Mouse (Mus musculus) adrenal gland, postnatal 4 days (tissue): Measurements from ENCODE around the gene Pfkfb1. TPM values are rescaled to one million over a fixed set of nuclear protein-coding genes. Genes with fewer than 3 reads are reported as not detected.

Experiments
- DNase-seq, 2 experiments: peaks; one replicate each; pipeline ENCODE4 v3.0.0; 2021 to 2022; ENCODE audit warnings: low spot score in 2 of 2, mixed read lengths in 2 of 2
- long read RNA-seq, 2 experiments: library from polyadenylated mRNA; stranded (forward); transcript quantifications; one replicate each; pipeline ENCODE4 v2.0.0; 2021
- total RNA-seq, 2 experiments: library from RNA; stranded (reverse); gene quantifications; 2 replicates each; pipeline ENCODE4 v1.2.3; 2021

Gene Pfkfb1
- total RNA-seq: 10 to 100 TPM; 11.6 to 12.0 TPM
- long read RNA-seq, experiment 1, partial matches to known transcripts: 1 of 5 reads
- long read RNA-seq, experiment 1, other reads (novel, unspliced or antisense): 2 of 5 reads
- long read RNA-seq, experiment 2, partial matches to known transcripts: 0 of 1 reads
- long read RNA-seq, experiment 2, other reads (novel, unspliced or antisense): 1 of 1 reads

DNA sequence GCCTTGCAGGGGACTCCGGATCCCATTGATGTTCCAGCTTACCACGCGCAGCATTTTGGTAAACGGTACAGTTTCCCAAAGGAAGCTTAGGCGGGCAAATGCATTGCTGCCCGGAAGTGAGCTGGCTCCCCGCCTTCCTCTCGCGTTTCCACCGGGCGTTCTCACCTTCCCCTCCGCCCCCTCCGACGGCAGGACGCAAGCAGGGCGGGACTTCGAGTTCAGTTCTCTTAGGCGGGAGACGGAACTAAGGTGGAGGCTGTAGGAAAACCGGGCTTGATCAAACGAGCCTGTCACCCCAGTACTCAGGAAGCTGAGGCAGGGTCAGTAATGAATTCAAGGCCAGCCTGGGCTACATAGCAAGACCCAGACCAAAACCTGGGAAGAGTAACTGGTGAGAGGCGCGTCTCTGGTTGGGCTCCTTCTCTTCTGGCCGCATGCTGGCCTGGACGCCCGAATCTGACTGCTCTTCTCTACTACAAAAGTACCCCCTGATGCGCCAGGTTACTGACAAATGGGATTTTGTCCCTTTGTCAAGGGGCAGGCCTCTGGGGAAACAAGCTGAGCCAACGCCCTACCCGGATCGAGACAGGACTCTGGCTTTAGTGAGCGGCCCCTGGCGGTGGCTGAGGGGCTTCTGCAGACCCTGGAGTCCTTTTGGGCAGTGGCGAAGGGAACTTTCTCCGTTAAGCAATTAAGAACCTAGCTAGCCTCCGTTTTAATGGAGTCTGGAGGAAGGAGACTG, at the start of gene Pfkfb1:
Gene Pfkfb1 (plus strand): TSS at position 207 of the 742 bp plus-strand sequence.
- peak; percentile 28 to 60 for DNase-seq

DNA sequence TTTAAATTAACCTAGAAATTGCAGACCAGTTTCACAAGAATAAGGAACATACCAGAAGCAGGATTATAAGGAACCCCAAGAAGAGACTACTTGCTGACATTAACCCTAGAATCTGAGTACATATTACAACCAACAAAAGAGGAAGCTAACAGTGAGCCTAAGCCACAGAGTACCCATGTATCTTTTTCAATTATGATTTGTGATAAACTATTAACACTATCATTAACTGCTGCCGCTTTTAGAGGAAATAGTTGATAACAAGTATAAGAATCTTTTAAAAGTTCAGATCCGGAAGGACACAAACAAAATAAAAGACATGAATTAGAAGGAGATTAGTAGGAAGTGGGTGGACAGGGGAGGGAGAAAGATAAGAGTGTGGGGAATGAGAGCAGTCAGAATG, 47.9 kb upstream of the Pfkfb1 start:
- DNase-seq: no peak

DNA sequence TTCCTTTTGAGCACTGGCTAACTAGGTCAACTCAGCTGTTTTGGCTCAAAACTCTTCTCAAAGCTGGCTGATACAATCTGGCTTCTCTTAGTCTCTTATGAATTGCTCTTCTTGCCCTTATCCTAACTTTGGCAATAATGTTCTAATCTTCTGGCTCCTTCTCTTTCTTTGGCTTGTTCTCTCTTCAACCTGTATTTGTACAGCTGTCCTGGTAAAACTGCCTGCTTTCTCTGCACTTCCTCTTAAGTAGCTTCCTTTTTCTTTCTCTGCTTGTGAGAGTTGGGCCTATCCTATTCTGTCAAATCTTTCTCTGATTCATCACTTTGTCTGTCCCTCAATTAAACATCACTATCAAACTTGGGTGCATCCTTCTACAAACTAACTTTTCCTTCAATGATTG, 46.3 kb upstream of the Pfkfb1 start:
- DNase-seq: no peak

DNA sequence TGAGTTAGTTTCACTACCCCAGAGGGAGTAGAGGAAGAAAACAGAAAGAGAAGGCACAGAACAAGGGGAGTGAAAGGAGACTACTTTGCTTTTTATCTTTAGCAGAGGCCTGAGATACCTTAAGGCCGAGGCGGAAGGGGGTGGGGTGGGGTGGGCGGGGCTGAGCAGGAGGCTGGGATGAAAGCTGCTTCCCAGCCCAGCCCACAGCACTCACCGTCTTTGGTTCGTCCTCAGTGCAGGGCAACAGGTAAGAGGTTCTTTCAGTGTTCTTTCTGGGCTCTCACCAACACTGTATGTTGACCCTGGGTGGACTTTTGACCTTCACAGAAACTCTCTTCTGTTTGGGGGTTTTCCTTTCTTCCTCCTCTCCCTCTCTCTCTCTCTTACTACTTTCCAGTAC, 40.8 kb upstream of the Pfkfb1 start, which contains the start of gene Alas2:
Gene Alas2 (plus strand): TSS at position 137 of the 400 bp plus-strand sequence.
- DNase-seq: no peak

DNA sequence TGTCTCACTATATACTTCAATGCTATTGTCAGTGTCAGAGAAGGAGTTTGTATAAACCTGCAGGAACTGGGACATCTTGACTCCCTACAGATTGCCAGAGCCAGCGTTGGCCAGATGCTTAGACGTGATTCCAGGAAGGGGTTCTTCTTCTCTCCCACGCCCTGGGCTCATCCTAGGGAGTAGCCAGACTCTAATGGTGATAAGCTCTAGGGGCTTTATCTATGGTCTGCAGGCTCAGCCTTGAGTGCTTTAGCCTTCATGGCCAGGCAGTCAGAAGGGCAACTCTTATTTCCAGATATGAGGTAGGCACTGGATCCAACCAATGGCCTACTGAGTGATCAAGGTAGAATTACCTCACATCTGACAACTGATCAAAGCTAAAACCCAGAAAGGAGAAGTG, 38.4 kb upstream of the Pfkfb1 start:
- no peak for DNase-seq

DNA sequence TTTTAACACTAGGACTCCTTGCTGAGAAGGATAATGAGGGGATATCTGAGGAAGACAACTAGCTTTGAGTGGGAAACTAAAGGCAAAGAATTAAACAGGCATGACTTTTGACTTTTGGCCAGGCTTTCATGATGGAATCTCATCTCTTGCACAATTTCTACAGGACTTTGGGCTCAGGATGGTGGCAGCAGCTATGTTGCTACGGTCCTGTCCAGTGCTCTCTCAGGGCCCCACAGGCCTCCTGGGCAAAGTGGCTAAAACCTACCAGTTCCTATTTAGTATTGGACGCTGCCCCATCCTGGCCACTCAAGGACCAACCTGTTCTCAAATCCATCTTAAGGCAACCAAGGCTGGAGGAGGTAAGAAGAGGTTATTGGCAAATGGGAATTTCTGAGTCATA, 36.0 kb upstream of the Pfkfb1 start:
- DNase-seq: no peak

DNA sequence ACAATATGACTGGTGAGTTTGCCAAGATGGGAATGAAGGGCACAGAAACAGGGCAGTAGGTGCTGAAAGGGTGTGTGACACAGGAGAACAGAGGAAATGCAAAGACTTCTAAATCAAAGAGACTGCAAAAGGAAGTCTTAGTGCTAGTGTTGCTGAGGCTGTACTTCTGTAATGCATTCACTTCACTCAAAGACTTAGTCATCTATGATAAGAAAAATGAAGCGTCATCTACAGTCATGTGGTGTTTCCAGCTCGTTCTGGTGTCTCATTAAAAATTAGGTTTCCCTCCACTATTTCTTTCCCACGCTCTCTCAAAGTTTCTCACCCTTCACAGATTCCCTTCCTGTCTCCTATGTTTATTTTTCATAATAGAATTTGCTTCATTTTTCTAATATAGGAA, 34.0 kb upstream of the Pfkfb1 start:
- DNase-seq: no peak

DNA sequence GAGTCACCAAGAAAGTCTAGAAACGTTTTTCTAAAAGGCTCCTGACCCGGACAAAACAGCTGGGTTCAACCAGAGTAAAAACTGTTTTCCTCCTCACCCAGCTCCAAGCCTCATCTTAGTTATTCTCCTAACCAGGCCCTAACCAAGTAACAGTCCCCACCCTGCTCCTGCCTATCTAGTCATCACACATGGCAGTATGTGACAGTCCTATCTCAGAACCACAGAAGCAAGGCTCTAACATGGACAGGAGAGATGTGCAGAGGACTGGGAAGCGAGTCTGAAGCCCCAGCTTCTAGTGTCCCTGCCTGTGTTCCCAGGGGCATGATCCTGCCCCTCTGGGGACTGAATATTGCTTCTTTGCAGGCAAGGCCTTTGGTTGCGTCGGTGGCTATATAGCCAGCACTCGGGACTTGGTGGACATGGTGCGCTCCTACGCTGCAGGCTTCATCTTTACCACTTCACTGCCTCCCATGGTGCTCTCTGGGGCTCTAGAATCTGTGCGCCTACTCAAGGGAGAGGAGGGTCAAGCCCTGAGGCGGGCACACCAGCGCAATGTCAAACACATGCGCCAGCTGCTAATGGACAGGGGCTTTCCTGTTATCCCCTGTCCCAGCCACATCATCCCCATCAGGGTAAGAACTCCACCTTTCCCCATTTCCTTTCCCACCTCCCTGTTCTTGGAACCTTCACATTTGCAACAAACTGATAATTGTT, 23.2 kb upstream of the Pfkfb1 start:
- no peak for DNase-seq

DNA sequence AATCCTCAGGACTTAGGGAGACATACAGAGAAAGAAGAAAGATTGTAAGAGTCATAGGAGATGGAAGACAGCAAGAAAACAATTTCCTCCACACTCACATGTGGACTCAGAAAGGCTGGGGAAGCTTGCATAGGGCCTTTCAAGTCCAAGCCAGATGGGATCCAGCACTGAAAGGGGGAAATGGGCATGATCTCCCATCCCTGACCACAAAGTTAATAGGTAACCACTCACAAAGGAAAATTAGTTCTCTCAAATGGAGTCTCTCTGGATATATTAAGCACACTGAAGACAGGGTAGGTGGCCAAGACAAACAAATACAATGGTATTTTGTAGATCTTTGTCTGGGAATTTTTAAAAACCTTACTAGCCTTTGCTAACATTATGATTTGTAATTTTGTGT, 6.1 kb upstream of the Pfkfb1 start:
- no peak for DNase-seq

DNA sequence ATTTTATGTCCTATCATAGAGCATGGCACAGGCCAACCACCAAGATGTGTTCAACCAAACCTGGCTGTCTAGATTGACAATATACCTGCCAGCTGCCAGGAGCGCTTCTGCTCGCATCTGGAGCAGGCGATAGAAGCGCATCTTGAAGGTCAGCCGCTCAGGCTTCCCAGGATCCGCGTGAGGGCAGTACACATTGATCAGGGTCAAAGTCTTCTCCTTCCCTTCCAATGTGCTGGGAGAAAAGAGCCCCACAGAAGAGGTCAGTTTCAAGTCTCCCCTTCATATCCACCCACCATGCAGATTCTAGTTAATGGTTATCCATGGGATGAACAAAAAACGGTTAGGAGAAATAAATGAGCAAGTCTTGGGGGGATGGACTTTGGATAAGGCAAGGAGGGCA, 2.9 kb upstream of the Pfkfb1 start:
- no peak for DNase-seq

DNA sequence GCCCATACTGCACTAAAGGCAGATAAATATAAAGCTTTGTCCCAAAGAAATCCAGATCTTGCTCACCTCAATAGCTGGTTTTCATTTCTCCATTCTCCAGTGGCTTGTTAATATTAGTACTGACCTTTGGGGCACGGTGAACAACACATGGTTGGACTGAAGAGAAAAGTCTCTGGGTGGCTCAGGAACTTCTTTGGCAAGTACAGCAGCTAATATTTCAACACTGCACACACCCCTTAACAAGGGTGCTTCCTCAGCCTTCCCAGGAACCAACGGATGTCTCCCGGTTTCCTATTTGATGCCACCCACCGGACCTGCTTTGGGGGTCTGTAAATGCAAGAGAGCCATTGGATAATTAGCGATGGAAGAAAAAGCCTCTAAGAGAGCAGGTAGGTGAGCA, 1.7 kb downstream of the Pfkfb1 start, which contains the start of gene Apex2:
Gene Apex2 (minus strand): TSS at position 173 of the 400 bp plus-strand sequence.
- no peak for DNase-seq

DNA sequence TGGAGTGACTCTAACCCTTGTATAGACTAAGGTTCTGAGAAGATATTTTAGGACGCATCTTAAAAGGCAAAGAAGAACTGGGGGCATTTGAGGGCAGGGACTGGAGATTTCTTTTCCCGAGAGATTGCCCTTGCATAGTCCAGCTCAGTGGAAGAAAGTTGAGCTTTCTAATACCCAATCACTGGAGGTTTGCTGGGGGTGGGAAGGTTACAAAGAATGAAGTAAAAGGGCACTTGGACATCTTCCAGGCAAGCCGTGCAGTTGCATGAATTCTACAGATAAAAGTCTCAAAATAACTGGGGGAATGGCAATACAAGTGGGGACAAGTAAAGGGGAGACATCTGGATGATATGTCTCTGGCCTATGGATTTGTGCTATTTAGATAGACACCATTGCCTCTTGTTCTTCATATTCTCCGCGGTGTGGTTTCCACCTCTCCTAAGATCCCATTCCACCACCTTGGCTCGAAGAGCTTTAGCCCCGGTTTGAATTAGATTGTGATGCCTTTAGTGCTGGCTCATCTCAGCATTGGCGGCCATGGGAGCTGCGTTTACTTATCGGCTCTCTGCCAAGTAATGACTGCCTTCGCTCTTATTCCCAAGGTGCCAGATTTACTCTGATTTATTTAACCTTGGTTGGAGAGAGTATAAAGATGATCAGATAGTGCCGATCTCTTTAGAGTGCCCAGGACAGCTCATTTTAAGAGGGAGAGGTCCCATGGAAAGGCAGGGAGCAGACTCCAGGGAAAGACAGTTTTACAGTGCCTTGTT, 5.4 kb downstream of the Pfkfb1 start:
- no peak for DNase-seq

DNA sequence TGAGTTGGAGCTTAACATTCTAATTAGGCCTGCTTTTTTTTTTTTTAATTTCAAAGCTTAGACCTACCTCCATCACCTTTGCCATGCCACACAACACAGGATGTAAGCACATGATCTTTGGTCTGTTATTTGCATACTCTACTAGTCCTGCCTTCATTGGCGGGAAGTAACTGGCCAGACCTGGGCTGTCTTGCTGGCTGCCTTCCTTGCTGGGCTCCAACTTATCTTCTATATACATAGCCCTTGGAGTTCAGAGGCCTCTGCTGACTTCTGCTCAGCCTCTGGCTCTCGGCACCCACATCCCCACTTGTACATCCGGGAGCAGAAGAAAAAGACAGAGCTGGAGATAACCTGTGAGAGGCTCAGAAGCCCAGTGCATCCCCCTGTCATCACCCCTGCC, 6.1 kb downstream of the Pfkfb1 start:
- no peak for DNase-seq

DNA sequence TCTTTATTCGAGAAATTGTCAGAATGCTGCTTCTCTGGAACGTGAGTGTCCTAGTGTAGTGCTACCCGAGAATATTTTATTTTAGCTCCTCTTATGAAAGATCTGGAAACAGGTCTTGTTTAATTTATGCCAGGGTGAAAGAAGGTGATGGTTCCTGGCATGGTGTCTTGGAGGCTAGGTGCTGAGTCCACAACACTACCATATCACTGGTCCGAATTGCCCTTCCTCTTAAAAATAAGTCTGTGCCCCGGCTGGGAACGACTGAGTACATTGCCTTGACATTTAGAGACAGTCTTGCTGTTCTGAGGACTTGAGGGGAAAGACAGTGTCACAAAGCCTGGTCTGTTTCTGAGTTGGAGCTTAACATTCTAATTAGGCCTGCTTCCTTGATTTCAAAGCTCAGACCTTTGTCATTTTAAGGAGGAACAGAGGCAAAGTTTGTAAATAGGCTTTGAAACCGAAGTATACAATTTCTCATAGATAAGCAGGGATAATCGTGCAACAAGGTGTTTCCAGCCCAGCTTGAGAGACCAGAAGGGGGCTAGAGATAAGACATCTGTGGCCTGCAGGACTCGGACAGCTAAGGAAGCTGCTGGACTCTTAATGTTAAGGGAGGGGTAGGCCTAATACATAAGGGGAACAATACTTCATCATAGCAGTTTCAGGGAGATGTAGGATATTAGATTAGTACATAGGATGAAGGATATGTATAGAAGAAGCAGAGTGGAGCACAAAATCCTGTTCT, 7.2 kb downstream of the Pfkfb1 start:
- no peak for DNase-seq

DNA sequence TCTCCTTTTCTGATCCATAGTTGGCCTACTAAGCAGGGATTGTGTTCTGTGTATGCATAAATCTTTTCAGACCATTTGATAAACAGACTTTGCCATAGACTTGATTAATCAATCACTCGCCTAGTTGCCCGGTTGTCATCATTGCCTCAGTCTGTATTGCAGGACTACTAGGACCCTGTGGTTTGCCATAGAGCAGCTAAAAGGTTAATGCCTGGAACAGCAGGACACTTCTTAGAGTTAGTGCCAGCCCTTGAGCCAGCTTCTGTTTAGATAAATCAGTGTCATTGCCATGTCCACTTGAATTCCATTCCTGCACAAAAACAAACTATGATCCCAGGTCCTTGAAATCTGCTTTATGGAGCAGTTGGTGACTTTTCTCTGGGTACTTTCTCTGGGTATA, 10.9 kb downstream of the Pfkfb1 start:
- no peak for DNase-seq

DNA sequence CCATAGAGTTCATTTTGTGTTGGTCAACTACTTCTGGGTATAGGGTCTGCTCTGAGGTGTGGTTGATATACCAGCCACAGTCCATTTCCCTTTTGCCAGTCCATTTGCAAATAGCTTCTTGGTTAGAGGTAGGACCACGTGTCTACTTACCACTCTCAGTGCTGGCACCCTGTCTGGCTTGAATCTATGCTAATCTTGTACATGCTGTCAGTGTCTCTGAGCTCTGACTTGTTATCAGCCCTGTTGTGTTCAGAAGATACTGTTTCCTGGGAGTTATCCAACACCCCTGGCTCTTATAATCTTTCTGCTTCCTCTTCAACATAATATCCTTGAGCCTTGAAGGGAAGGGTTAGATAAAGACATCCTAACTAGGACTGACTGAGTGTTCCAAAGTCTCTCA, 48.4 kb downstream of the Pfkfb1 start:
- no peak for DNase-seq

DNA sequence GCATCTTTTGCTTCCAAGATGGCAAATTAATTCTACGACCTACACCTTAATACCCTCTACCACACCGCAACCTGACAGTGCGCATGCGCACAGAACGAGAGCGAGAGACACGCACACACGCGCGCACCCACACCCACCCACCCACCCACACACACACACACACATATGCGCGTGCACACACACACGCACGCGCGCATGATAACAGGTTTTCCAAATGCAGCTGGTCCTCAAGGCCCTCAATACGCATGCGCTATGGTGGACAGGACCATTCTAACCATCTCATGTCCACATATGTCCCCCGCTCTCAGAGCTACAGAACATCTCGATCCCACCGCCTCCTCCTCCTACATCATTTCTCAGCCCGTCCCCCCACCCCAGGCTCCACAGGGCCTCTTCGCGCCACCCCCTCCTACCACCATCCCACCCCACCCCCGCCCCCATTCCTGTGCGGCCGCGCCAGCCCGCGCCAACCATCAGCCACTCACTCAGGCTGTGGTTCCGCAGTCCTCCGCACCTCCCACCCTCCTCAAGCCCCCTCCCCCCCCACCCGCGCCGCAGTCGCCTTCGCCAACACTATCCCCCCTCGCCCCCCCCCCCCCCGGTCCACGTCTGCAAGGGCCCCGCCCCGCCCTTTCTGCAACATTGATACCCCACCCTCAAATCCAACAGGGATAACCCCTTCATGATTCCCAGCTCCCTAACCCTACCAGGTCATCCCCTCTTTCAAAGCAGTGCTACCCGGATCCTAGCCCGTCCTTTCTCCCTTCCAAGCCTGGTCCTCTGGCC, 68.3 kb downstream of the Pfkfb1 start:
- no peak for DNase-seq

DNA sequence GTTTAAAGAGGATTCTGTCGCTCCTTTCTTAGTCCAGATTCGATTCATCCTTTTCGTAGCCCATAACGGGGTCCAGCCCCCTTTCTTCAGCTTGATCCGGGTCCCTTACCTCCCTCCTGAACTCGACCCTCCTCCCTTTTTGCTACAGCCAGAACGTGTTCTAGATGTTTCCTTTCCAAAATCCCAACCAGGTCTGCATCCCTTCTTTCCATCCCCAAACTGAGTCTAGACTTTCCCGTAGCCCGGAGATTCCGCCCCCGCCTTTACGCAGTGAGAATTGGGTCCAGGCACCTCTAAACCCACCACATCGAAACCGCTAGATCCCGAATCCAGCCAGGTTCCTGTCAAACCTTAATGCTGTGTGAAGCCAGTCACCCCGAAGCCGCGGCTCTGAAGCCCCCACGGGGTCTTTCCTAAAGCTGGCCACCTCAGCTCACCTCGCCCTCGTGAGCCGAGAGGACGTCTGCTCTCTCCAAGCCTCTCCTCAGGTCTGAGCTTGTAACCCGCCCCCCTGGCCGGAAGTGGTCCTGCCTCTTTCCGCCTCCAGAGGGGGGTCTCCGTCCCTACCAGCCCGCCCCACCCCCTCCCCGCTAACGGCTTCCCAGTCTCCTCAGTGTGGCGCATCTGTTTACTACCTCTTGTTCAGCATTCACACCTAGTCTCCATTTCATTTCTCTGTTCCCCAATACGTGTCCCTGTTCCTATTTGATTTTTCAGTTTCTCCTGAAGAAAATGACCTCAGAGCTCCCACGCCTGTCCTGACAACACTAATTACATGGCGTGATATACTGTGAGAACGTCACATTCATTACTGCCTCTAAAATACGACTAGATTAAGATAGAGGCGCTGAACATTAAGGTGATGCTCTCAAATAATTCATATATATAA, 69.1 kb downstream of the Pfkfb1 start, which contains the start of gene Tro:
Gene Tro (minus strand): TSS at position 676 of the 889 bp plus-strand sequence.
- no peak for DNase-seq

DNA sequence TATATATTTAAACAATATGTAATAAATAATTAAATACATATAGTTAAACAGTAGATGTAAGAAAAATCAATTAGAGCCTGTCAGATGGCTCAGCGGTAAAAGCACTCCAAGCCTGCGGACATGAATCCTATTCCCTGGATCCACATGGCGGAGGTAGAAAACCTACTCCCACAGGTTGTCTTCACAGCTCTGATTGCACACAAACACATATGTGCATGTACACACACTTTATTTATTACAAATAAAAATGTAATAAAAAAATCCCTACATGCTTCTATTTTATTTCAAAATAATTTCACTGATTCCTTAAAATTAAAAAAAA, 69.7 kb downstream of the Pfkfb1 start:
- DNase-seq: no peak
